Mouse (Mus musculus) kidney, postnatal 14 days (tissue): ENCODE results near the gene Gm3233.
"Not testable (repeated sequence)": the region's sequence is repeated elsewhere in the genome, so short reads cannot be mapped to it uniquely, and the experiment has no call there.

ENCODE experiments used
- DNase-seq: peaks from one replicate; pipeline ENCODE4 v3.0.0; 2022; ENCODE audit warnings: mixed read lengths

Gm3233 gene

DNA sequence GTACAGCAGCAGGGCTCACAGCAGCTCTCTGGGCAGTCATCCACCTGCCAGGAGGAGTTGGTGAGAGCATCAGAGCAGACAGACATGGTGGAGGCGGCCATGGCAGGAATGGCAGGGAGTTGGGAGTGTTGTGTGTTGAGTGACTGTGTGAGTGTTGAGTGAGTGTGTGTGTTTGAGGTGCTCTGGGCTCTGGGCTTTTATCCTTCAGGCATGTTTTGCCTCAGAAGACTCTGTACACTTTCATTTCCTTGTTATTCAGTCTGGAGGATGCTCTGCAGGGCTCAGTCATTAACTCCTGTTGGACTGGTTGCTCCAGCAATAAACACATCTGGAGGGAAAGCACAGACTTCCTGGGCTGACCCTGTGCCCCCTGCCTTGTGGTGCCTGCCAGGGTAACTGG is at the start of gene Gm3233:
Gene Gm3233, minus strand, starts transcription at position 101 of the 400 bp plus-strand sequence.
- not testable (repeated sequence) for DNase-seq

DNA sequence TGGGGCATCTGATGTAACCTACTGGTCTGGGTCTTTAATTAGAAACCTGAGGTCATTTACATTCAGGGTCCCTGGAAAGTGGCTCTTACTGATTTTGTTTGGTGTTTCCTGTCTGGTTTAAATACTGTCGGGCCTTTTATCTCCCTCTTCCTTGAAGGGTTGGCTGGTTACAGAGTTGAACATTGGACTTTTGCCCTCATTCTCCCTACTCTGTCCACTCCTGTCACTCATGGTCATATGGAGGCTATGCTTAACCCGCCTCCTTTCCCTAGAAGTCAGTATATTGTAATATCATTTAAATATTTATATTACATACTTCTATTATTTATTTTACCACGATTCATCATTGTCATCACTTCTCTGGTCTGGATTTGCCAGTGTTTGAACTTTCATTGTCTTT is 44.6 kb upstream of the Gm3233 start:
- DNase-seq = no peak

DNA sequence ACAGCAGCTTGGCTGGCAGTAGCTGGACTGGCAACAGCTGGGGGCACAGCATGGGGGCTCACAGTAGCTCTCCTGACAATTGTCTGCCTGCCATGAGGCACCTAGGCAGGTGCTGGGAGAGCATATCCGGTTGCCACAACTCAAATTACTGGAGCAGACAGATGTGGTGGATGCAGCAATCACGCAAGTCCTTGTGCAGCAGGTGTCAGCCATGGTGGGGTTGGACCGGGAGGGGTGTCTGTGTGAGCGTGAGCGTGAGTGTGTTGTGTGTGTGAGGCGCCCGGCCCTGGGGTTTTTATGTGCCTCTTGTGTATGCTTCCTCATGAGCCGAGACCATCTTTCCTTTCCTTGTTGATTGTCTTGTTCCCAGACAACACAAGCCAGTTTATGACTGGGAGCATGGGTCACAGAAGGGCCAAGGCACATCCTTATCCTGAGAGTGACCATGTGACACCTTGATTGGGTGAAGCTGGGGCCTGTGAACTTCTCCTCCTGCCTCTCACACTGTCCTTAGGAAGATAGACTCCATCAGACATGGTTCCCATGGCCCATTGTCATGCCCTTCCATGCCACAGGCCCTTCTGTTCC is 39.5 kb upstream of the Gm3233 start, which contains the start of gene Gm19668:
Gene Gm19668, minus strand, starts transcription at position 213 of the 588 bp plus-strand sequence.
- no peak for DNase-seq

- not testable (repeated sequence) for DNase-seq
Observed at GRCm38 (mm10) chr10:77798164-77798920, 38.9 kb upstream of the Gm3233 start.

DNA sequence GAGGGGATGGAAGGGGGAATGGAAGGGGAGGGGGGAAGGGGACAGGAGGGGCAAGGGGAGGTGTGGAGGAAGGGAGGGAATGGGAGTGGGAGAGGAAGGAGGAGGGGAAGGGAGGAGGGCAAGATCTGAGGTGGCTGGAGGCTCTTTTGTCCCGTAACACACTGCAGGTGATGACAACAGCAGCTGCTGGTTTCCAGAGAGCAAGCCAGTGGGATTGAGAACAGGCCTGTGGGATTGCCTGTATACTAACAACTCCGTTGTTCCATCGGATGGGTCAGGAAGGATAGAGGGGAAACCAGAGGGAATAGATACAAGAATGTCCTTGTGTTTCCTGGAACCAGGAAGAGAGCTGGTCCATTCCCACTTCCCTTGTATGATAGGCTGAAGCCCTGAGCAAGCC is 38.2 kb upstream of the Gm3233 start:
- DNase-seq = no peak

GRCm38 (mm10) chr10:77794976-77795375 is 35.5 kb upstream of the Gm3233 start, which contains the start of gene Gm9639:
Gm9639 (minus strand) TSS chr10:77795076.
- DNase-seq = no peak

DNA sequence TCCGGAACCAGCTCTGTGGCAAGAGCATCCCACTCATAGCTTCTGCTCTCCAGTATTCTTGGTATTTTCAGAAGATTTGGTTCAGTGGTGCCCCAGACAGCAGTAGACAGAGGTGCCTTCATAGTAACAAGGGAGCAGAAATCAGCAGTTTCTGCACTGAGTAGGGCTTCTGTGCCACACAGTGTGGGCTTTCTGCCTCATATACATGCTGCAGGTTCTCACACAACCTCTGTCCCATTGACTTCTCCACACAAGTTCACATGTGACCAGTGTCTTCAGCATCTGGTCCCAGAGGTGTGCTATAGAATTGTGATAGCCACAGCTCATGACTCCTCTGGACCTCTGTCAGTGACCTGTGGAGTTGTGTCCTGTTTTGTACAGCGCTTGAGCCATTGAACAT is 29.1 kb upstream of the Gm3233 start:
- DNase-seq = no peak

- not testable (repeated sequence) for DNase-seq
Observed at GRCm38 (mm10) chr10:77787876-77788275, 28.4 kb upstream of the Gm3233 start, which contains the start of gene Gm7137. Gm7137 (minus strand) TSS chr10:77788200.

DNA sequence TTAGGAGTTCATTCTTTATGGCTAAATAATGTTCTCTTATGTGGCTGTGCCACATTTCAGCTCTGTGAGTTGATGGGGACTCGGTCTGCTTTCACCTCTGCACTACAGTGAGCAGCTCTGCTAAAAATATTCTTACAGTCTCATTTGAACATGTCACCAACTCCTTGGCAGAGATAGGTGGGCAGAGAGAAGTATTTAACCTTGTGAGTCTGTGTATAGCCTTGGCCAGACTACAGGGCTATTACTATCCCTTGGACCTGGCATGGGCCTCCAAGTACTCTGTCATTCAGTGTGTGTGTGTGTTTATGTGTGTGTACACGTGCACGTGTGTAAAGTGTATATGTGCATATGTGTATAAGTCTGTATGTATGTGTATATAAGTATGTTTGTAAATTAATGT is 23.9 kb upstream of the Gm3233 start:
- not testable (repeated sequence) for DNase-seq

GRCm38 (mm10) chr10:77782442-77782841 is 23.0 kb upstream of the Gm3233 start, which contains the start of gene Gm3250:
Gm3250 (minus strand) TSS chr10:77782542.
- not testable (repeated sequence) for DNase-seq

- not testable (repeated sequence) for DNase-seq
Observed at GRCm38 (mm10) chr10:77776844-77777243, 17.4 kb upstream of the Gm3233 start, which contains the start of gene Gm7138. Gm7138 (minus strand) TSS chr10:77776944.

DNA sequence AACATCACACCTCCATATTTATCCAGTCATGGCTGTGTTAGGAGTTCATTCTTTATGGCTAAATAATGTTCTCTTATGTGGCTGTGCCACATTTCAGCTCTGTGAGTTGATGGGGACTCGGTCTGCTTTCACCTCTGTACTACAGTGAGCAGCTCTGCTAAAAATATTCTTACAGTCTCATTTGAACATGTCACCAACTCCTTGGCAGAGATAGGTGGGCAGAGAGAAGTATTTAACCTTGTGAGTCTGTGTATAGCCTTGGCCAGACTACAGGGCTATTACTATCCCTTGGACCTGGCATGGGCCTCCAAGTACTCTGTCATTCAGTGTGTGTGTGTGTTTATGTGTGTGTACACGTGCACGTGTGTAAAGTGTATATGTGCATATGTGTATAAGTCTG is 12.7 kb upstream of the Gm3233 start:
- DNase-seq = not testable (repeated sequence)

- DNase-seq = not testable (repeated sequence)
Observed at GRCm38 (mm10) chr10:77771225-77771624, 11.7 kb upstream of the Gm3233 start, which contains the start of gene Gm3238. Gm3238 (minus strand) TSS chr10:77771325.

GRCm38 (mm10) chr10:77769727-77770126 is 10.2 kb upstream of the Gm3233 start:
- no peak for DNase-seq

GRCm38 (mm10) chr10:77753448-77753847 is 6.0 kb downstream of the Gm3233 start:
- no peak for DNase-seq

DNA sequence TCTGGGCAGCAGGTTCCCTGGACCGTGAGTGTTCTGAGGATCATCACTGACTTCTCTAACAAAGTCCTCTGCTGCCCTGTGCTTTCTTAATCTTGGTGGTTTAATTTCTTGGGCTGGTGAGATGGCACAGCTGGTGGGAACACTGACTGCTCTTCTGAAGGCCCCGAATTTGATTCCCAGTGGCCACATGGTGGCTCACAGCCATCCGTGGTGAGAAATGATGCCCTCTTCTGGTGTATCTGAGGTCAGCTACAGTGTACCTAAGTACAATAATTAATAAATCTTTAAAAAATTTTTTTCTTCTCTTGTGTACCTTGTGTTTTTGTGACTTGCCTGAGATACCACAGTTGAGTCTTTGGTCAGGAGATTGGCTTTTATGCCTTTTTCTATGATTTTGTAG is 7.2 kb downstream of the Gm3233 start:
- not testable (repeated sequence) for DNase-seq

- not testable (repeated sequence) for DNase-seq
Observed at GRCm38 (mm10) chr10:77751254-77751653, 8.2 kb downstream of the Gm3233 start, which contains the start of gene Gm9736. Gm9736 (minus strand) TSS chr10:77751354.

DNA sequence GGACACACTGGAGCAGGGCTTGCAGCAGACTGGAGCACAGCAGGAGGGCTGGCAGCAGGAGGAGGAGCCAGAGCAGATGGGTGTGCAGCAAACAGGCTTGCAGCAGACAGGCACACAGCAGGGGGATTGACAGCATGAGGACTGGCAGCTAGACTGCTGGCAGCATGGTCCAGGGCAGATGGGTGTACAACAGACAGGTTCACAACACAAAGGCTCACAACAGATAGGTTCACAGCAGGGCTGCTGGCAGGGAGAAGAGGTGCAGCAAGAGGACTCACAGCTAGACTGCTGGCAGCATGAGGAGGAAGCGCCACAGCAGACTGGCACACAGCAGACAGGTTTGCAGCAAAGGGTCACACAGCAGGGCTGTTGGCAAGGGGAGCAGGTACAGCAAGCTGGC is 8.8 kb downstream of the Gm3233 start:
- DNase-seq = not testable (repeated sequence)

GRCm38 (mm10) chr10:77741924-77742688 is 17.4 kb downstream of the Gm3233 start, which contains the start of gene Gm18596:
Gm18596 (minus strand) TSS chr10:77742638.
- DNase-seq = not testable (repeated sequence)

- DNase-seq = no peak
Observed at GRCm38 (mm10) chr10:77738929-77739328, 20.6 kb downstream of the Gm3233 start.

GRCm38 (mm10) chr10:77735928-77736327 is 23.6 kb downstream of the Gm3233 start:
- DNase-seq = no peak

- no peak for DNase-seq
Observed at GRCm38 (mm10) chr10:77729241-77729640, 30.2 kb downstream of the Gm3233 start.

GRCm38 (mm10) chr10:77728280-77728679 is 31.2 kb downstream of the Gm3233 start:
- DNase-seq = no peak
